Mouse (Mus musculus) layer of hippocampus, adult 9-10 months (tissue): ENCODE data around the gene Aup1.

Experiments
- DNase-seq: peaks from one replicate; pipeline ENCODE4 v3.0.0; 2022; ENCODE audit warnings: low spot score

The Aup1 gene

DNA sequence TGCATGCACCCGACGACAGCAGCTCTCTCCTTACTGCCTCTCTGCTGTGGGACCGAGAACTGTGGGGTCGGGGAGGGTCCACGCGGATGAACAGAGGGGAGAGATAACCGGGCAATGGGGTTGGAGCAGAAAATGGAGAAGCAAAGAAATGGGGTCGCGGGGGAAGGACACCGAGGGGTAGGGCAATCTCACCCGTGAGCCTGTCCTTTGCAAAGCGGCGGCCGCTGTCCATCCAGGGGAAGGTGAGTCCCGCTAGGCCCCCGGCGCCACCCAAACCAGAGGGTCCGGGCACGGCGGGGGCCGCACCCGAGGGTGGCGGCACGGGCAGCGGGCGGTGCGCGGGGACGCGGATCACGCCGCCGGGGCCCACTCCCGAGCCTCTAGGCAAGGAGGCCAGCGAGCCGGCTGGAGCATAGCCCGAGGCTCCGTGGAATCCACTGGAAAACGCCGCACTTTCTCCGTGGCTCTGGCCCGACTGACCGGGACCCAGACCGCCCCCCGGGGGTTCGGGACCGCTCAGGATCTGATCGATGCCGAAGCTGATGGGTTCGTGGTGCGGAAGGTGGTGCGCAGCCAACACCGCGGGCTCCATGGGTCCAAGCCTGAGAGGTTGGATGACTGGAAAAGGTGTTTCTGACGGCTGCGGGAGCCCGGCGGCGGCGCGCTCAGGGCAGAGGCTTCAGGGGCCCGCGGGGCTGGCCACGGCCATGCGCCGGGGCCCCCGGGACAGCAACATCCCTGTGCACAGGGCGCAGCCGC lies 15.3 kb downstream of the Aup1 start:
- DNase-seq, result no peak

DNA sequence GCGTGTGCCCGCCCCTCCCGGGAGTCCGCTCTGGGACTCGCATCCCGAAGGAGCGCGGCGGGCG lies 15.8 kb downstream of the Aup1 start, which contains the start of gene Tlx2:
Gene Tlx2, minus strand, starts transcription at position 47 of the 64 bp plus-strand sequence.
- no peak for DNase-seq

GRCm38 (mm10) chr6:83070311-83071219 lies 16.2 kb downstream of the Aup1 start:
- DNase-seq, result no peak

- DNase-seq, result no peak
Observed at GRCm38 (mm10) chr6:83071220-83071619, 16.9 kb downstream of the Aup1 start.

- no peak for DNase-seq
Observed at GRCm38 (mm10) chr6:83074979-83075378, 20.7 kb downstream of the Aup1 start.

- peak; percentile 35 for DNase-seq
Observed at GRCm38 (mm10) chr6:83077630-83078323, 23.5 kb downstream of the Aup1 start, which contains the start of gene Pcgf1. TSS of gene Pcgf1 (plus strand) at chr6:83077869.

DNA sequence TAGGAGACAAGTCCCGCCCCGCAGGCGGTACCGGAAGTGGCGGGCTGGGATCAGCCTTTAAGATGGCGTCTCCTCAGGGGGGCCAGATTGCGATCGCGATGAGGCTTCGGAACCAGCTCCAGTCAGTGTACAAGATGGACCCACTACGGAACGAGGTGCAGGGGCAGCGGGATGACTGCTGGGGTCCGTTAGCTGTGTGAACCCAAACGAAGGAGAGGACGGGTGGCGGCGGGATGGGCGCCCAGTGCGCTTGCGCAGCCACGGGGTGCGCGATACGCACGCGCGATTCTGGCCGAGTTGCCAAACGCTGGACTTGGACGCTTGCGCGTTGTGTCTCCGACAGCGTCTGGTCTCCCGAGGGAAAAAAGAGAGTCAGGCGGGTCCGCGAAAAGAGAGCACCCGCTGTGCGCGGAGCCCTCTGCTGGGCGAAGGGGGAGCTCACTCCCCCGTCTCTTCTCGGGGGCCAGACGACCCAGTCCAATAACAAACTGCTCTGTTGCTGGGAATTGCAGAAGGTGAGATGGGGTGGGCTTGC lies 24.1 kb downstream of the Aup1 start:
- peak; percentile 99 for DNase-seq

DNA sequence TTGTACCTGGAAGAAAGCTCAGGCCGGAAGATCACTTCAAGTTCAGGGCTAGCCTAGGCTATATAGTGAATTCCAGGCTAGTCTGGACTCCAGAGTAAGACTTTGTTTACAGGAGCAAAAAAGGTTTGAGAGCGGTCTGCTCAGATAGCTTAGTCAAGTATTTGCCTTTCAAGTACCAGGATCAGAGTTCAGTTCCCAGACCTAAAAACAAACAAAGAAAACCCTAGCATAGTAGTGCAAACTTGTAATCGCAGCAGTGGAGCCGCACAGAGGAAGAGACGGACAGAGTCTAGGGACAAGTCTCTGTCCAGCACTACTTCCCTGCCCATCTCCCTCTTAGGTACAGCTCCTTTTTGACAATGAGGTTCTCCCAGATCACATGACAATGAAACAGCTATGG lies 25.9 kb downstream of the Aup1 start:
- no peak for DNase-seq

GRCm38 (mm10) chr6:83083497-83083896 lies 29.2 kb downstream of the Aup1 start:
- no peak for DNase-seq

DNA sequence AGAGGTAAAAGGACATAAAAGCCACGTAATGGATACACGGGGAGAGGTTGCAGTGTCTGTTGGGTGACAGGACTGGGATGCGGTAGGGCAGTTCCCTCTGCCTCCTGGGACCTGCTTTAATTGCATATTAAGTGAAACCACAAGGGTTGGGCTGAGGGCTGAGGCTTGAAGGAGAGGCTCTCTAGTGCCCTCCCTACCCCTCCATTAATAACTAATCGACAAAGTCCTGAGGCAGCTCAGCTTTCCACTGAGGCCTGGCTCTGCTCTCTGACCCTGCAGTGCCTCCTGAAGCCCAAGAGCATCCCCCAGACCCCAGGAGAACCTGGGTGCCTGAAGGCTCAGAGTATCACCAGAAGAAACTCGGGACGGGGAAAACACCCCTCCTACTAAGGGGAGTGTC lies 30.2 kb downstream of the Aup1 start:
- DNase-seq, result no peak

DNA sequence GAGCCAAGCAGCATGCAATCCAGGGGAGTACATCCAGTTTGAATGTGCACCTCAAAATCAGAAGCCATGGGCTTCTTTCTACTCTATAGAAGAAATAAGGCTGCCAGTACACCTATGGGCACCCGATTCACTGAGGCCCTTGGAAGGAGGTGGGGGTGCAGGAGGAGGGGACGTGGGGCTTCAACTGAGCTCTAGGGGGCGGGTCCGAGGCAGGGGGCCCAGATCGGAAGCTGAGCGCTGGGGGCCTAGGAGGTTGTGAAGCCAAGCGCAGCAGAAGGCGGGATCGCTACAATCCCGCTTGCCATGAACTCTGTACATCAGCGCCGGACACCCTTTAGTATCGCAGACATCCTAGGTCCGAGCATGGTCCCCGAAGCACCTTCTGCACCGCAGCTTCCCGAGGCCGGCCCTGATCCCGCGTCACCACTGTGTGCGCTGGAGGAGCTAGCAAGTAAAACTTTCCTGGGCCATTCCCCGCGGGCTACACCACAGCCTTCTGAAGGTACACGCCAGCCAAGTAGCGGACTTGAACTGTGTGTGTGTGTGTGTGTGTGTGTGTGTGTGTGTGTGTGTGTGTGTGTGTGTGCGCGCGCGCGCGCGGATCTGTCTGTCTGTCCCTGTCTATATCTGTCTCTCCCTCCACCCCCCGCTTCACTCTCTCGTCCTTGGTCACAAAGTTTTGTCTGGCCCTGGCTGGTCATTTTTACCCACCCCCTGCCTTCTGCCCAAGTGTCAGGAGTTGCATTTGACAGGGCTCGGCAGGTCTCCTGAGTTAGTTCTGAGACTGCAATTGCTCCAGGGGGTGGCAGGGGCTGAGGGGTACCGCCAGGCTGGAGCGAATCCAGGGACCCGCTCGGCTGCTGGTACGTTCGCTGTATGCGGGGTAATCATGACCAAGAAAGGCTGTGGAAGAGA lies 32.1 kb downstream of the Aup1 start, which contains the start of gene Lbx2:
Gene Lbx2, plus strand, starts transcription at position 247 of the 915 bp plus-strand sequence.
- no peak for DNase-seq

DNA sequence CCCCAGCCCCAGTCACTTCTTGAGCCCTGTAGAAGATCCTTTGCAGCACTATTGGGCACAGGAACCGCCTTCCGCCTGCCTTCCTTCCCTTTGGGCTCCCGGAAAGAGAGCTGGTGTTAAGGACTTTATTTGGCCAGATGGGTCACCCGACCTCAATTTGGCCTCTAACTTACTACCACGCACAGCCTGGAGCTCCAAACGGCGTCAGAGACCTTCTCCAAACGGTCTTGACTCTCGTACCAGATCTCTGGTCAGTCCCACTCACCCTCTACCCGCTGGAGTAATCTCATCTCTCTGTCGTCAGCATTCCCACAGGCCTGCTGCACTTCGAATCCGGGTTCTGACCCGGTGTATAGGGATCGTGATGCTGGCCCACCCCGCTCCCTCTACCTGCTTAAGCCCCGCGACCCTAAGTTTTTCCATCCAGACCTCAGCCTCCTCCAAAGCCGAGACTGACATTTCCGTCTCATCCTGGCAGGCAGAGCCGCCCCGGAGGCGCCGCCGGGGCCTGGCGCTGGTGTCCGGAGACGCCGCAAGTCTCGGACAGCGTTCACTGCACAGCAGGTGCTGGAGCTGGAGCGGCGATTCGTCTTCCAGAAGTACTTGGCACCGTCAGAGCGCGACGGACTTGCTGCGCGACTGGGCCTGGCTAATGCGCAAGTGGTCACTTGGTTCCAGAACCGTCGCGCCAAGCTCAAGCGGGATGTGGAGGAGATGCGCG lies 33.0 kb downstream of the Aup1 start:
- DNase-seq, result no peak

- no peak for DNase-seq
Observed at GRCm38 (mm10) chr6:83087926-83088260, 33.6 kb downstream of the Aup1 start.

GRCm38 (mm10) chr6:83092416-83093127 lies 38.3 kb downstream of the Aup1 start:
- no peak for DNase-seq

- DNase-seq, result no peak
Observed at GRCm38 (mm10) chr6:83095968-83096367, 41.6 kb downstream of the Aup1 start.

- no peak for DNase-seq
Observed at GRCm38 (mm10) chr6:83098411-83098810, 44.1 kb downstream of the Aup1 start.

GRCm38 (mm10) chr6:83101316-83101687 lies 47.0 kb downstream of the Aup1 start, which contains the start of the genes Ccdc142 and Gm42688:
TSS of gene Ccdc142 (plus strand) at chr6:83101601.
TSS of gene Gm42688 (plus strand) at chr6:83101617.
- DNase-seq, result peak; percentile 82

- no peak for DNase-seq
Observed at GRCm38 (mm10) chr6:83101688-83102556, 47.6 kb downstream of the Aup1 start.

- no peak for DNase-seq
Observed at GRCm38 (mm10) chr6:83103130-83103650, 48.9 kb downstream of the Aup1 start.
